Comparison of ENCODE assay signal across 24 mouse cellular contexts in genomic region chr12:79260154-79260553, GRCm38 (mm10). TPM values are rescaled to one million over a fixed set of nuclear protein-coding genes. Genes with fewer than 3 reads are reported as not detected.
DNase-seq lines count a peak whose midpoint lies in the region; ATAC-seq and TF ChIP-seq lines count a peak whose summit lies in the region.
"Had no signal": no experiment of that assay in that cellular context is flagged by ENCODE, and none has a peak within 500 bp of the region (broad histone marks: within the 10 kb centered on the region; RNA-seq: fewer than 3 reads in every experiment).

No protein-coding gene starts in this region.

- H3K4me3 ChIP-seq in kidney, postnatal 0 days (replicated peaks; ENCODE audit: low read depth, low read length), result no peak overlapping the region
- no peak overlapping the region for H3K4me3 ChIP-seq in kidney, embryonic 14.5 days (ENCODE audit: low read length)
- H3K4me3 ChIP-seq: embryonic facial prominence, embryonic 10.5 days; embryonic facial prominence, embryonic 12.5 days; forebrain, embryonic 13.5 days; forebrain, embryonic 15.5 days had no signal

- 72% methylated on average over 2 of the region's 2 CpGs for WGBS in kidney, postnatal 0 days
- WGBS in kidney, embryonic 14.5 days, result 82% methylated on average over 2 of the region's 2 CpGs

- no peaks in the 10 kb centered on the region for H3K27me3 ChIP-seq in kidney, postnatal 0 days (ENCODE audit: insufficient read depth, low read length)
- H3K27me3 ChIP-seq in kidney, embryonic 14.5 days (ENCODE audit: control insufficient read depth, insufficient read depth, low read length), result no peaks in the 10 kb centered on the region
- H3K27me3 ChIP-seq: CH12.LX; embryonic facial prominence, embryonic 12.5 days; forebrain, embryonic 13.5 days; forebrain, embryonic 15.5 days; Patski had no signal

- H3K36me3 ChIP-seq in kidney, postnatal 0 days (ENCODE audit: insufficient read depth, low read length), result peaks cover 48% of the 10 kb centered on the region
- H3K36me3 ChIP-seq in kidney, embryonic 14.5 days (ENCODE audit: control insufficient read depth, insufficient read depth, low read length), result peaks cover 62% of the 10 kb centered on the region

- no peak overlapping the region for H3K27ac ChIP-seq in kidney, postnatal 0 days
- no peak overlapping the region for H3K27ac ChIP-seq in kidney, embryonic 14.5 days (ENCODE audit: low read depth, low read length)
- H3K27ac ChIP-seq: embryonic facial prominence, embryonic 10.5 days; embryonic facial prominence, embryonic 12.5 days; forebrain, embryonic 13.5 days; forebrain, embryonic 15.5 days had no signal

- H3K4me1 ChIP-seq in kidney, postnatal 0 days (replicated peaks; ENCODE audit: insufficient read depth, low read length), result no peaks in the 10 kb centered on the region
- H3K4me1 ChIP-seq in kidney, embryonic 14.5 days (ENCODE audit: control insufficient read depth, insufficient read depth, low read length), result no peaks in the 10 kb centered on the region
- H3K4me1 ChIP-seq: embryonic facial prominence, embryonic 10.5 days; embryonic facial prominence, embryonic 12.5 days; forebrain, embryonic 13.5 days; forebrain, embryonic 15.5 days had no signal

- DNase-seq in kidney, adult 11 months, result peak; percentile 19
- no peak for DNase-seq in kidney, adult 9 months
- peak; percentile 11 for DNase-seq in kidney, postnatal 0 days (ENCODE audit: low spot score)
- DNase-seq in kidney, postnatal 25 days, result no peak
- DNase-seq in kidney, postnatal 14 days, result peak; percentile 37
- DNase-seq: adrenal gland, adult 8-10 months; adrenal gland, postnatal 14 days; adrenal gland, postnatal 36 days; B cell, adult 2 months; cerebellum, adult 11-12 months; cerebellum, adult 2 months; cerebellum, adult 9-10 months; cerebellum, postnatal 10 days; cerebellum, postnatal 25 days had no signal

- no peak for TF ChIP-seq CTCF in kidney, postnatal 0 days (IDR thresholded peaks at IDR 0.05; ENCODE audit: low read depth)

- H3K9ac ChIP-seq in kidney, postnatal 0 days (ENCODE audit: low read depth, low read length), result no peak overlapping the region
- no peak overlapping the region for H3K9ac ChIP-seq in kidney, embryonic 14.5 days (ENCODE audit: low read depth, low read length)
- H3K9ac ChIP-seq: embryonic facial prominence, embryonic 12.5 days; forebrain, embryonic 13.5 days; forebrain, embryonic 15.5 days had no signal

- ATAC-seq in kidney, postnatal 0 days (replicated peaks; ENCODE audit: low FRiP score, low read depth), result peak; percentile 78
- ATAC-seq in kidney, embryonic 14.5 days (ENCODE audit: low FRiP score, low TSS enrichment), result no peak
- ATAC-seq: activated CD4-positive, CD25-positive, alpha-beta regulatory T cell, adult 4 months; CD4-positive, CD25-positive, alpha-beta regulatory T cell, adult 4 months; forebrain, embryonic 13.5 days; forebrain, embryonic 15.5 days; Patski had no signal

- H3K9me3 ChIP-seq in kidney, postnatal 0 days (replicated peaks; ENCODE audit: low read length), result no peaks in the 10 kb centered on the region
- H3K9me3 ChIP-seq in kidney, embryonic 14.5 days (ENCODE audit: control insufficient read depth, low read length), result no peaks in the 10 kb centered on the region
- H3K9me3 ChIP-seq: embryonic facial prominence, embryonic 10.5 days; embryonic facial prominence, embryonic 12.5 days; forebrain, embryonic 13.5 days; forebrain, embryonic 15.5 days; G1E had no signal

- no peak overlapping the region for H3K4me2 ChIP-seq in kidney, postnatal 0 days (ENCODE audit: low read length)
- H3K4me2 ChIP-seq in kidney, embryonic 14.5 days (replicated peaks; ENCODE audit: low read depth, low read length), result no peak overlapping the region
- H3K4me2 ChIP-seq: embryonic facial prominence, embryonic 12.5 days; forebrain, embryonic 13.5 days; forebrain, embryonic 15.5 days had no signal

RNA-seq across cellular contexts. Expression of gene Zfyve26, which starts 36.0 kb away (rescaled TPM):
- 7.6 and 8.9 TPM in 2 replicates for polyA plus RNA-seq in kidney, postnatal 0 days (2015; fragmentation: Nextera tagmentation; extraction: Ambion mirVana)
- 12.8 and 19.4 TPM in 2 replicates for polyA plus RNA-seq in kidney, embryonic 14.5 days (2014; fragmentation: Nextera tagmentation; extraction: Ambion mirVana)

RNA-seq across cellular contexts. Expression of gene Rad51b, which starts 36.9 kb away (rescaled TPM):
- 3.9 TPM in 2 replicates for polyA plus RNA-seq in kidney, postnatal 0 days (2015; fragmentation: Nextera tagmentation; extraction: Ambion mirVana)
- 7.2 and 8.5 TPM in 2 replicates for polyA plus RNA-seq in kidney, embryonic 14.5 days (2014; fragmentation: Nextera tagmentation; extraction: Ambion mirVana)

RNA-seq across cellular contexts. Expression of gene Rdh12, which starts 51.4 kb away (rescaled TPM):
- polyA plus RNA-seq in kidney, postnatal 0 days (2015; fragmentation: Nextera tagmentation; extraction: Ambion mirVana), result 7.4 and 7.7 TPM in 2 replicates
- 2.2 and 3.3 TPM in 2 replicates for polyA plus RNA-seq in kidney, embryonic 14.5 days (2014; fragmentation: Nextera tagmentation; extraction: Ambion mirVana)
- polyA plus RNA-seq: G1E had no signal

Comparison
In these comparisons a context has a peak if more than half of its experiments do, and no peak if none do; other contexts are left out.
1. DNase-seq: peak in kidney, adult 11 months (single experiment), kidney, postnatal 0 days (single experiment) and kidney, postnatal 14 days (single experiment); none in kidney, adult 9 months (single experiment) and kidney, postnatal 25 days (0 of 2).